Mouse (Mus musculus): Measurements from ENCODE around the gene Vps26b. TPM values are rescaled to one million over a fixed set of nuclear protein-coding genes. Genes with fewer than 3 reads are reported as not detected.

The Vps26b gene
- total RNA-seq, 2 experiments from 2014 or later, result 106 to 111 TPM

- no peak overlapping the region for H3K27ac ChIP-seq
- no peak overlapping the region for H3K4me3 ChIP-seq
- TF ChIP-seq CTCF (conservative IDR thresholded peaks at IDR 0.05), result no peak
- DNase-seq (ENCODE audit: low spot score in 2 of 2), result no peak
Observed at GRCm38 (mm10) chr9:27011572-27011971, 18.3 kb downstream of the Vps26b start.

- no peak for TF ChIP-seq CTCF (conservative IDR thresholded peaks at IDR 0.05)
- H3K4me3 ChIP-seq, result no peak overlapping the region
- no peak for DNase-seq (ENCODE audit: low spot score in 2 of 2)
- H3K27ac ChIP-seq, result peak overlapping the region; percentile 91; the same call in 1 of the 2 replicates
Observed at GRCm38 (mm10) chr9:27009231-27009630, 20.6 kb downstream of the Vps26b start.

- no peak for DNase-seq (ENCODE audit: low spot score in 2 of 2)
- peak overlapping the region; percentile 91 for H3K27ac ChIP-seq
- no peak overlapping the region for H3K4me3 ChIP-seq
- peak; percentile 29; the same call in 1 of the 2 replicates for TF ChIP-seq CTCF (conservative IDR thresholded peaks at IDR 0.05)
Observed at GRCm38 (mm10) chr9:27006866-27007265, 23.0 kb downstream of the Vps26b start.

GRCm38 (mm10) chr9:27005933-27006332, 23.9 kb downstream of the Vps26b start:
- H3K27ac ChIP-seq, result peak overlapping the region; percentile 91

GRCm38 (mm10) chr9:27005231-27005630, 24.6 kb downstream of the Vps26b start:
- no peak for DNase-seq (ENCODE audit: low spot score in 2 of 2)
- H3K4me3 ChIP-seq, result no peak overlapping the region; the same call in 1 of the 2 replicates
- no peak for TF ChIP-seq CTCF (conservative IDR thresholded peaks at IDR 0.05)
- peak overlapping the region; percentile 91 for H3K27ac ChIP-seq

More at GRCm38 (mm10) chr9:27005933-27006332, 23.9 kb downstream of the Vps26b start:
- TF ChIP-seq CTCF (conservative IDR thresholded peaks at IDR 0.05), result no peak
- no peak overlapping the region for H3K4me3 ChIP-seq
- peak; percentile 67 to 83 for DNase-seq (ENCODE audit: low spot score in 2 of 2)

- no peak for TF ChIP-seq CTCF (conservative IDR thresholded peaks at IDR 0.05)
- peak within 1 kb of the TSS; percentile 98 for H3K4me3 ChIP-seq
- peak; percentile 94 to 97 for DNase-seq (ENCODE audit: low spot score in 2 of 2)
- H3K27ac ChIP-seq, result peak within 1 kb of the TSS; percentile 88
Observed at GRCm38 (mm10) chr9:26999461-27000395, 30.1 kb downstream of the Vps26b start, which contains the start of the genes Acad8 and Thyn1. Gene Acad8, minus strand, starts transcription at chr9:26999566. Gene Thyn1, plus strand, starts transcription at chr9:26999710.

GRCm38 (mm10) chr9:26998669-26999460, 31.0 kb downstream of the Vps26b start:
- no peak for DNase-seq (ENCODE audit: low spot score in 2 of 2)
- Histone ChIP-seq H3K4me3 (peak overlapping the region; percentile 98), H3K27ac (peak overlapping the region; percentile 88)
- no peak for TF ChIP-seq CTCF (conservative IDR thresholded peaks at IDR 0.05)

GRCm38 (mm10) chr9:26997501-26997900, 32.4 kb downstream of the Vps26b start:
- no peak overlapping the region for H3K4me3 ChIP-seq
- TF ChIP-seq CTCF (conservative IDR thresholded peaks at IDR 0.05), result no peak
- no peak for DNase-seq (ENCODE audit: low spot score in 2 of 2)

GRCm38 (mm10) chr9:26997062-26997461, 32.8 kb downstream of the Vps26b start:
- DNase-seq (ENCODE audit: low spot score in 2 of 2), result no peak
- TF ChIP-seq CTCF (conservative IDR thresholded peaks at IDR 0.05), result no peak
- Histone ChIP-seq H3K4me3 (no peak overlapping the region), H3K27ac (no peak overlapping the region)

More at GRCm38 (mm10) chr9:26997501-26997900, 32.4 kb downstream of the Vps26b start:
- no peak overlapping the region for H3K27ac ChIP-seq

- H3K27ac ChIP-seq, result no peak overlapping the region
- DNase-seq (ENCODE audit: low spot score in 2 of 2), result no peak
- no peak for TF ChIP-seq CTCF (conservative IDR thresholded peaks at IDR 0.05)
- no peak overlapping the region for H3K4me3 ChIP-seq
Observed at GRCm38 (mm10) chr9:26993900-26994299, 36.0 kb downstream of the Vps26b start.

GRCm38 (mm10) chr9:26993118-26993517, 36.7 kb downstream of the Vps26b start:
- Histone ChIP-seq H3K4me3 (0 out of 2 replicates have a peak overlapping the region, but pooled peaks have one; percentile 2), H3K27ac (no peak overlapping the region)
- no peak for TF ChIP-seq CTCF (conservative IDR thresholded peaks at IDR 0.05)
- no peak for DNase-seq (ENCODE audit: low spot score in 2 of 2)

GRCm38 (mm10) chr9:26990181-26990580, 39.7 kb downstream of the Vps26b start:
- no peak overlapping the region for H3K4me3 ChIP-seq
- TF ChIP-seq CTCF (conservative IDR thresholded peaks at IDR 0.05), result no peak
- no peak overlapping the region for H3K27ac ChIP-seq
- no peak for DNase-seq (ENCODE audit: low spot score in 2 of 2)
